Mouse (Mus musculus) left cerebral cortex, postnatal 10 days (tissue): Measurements from ENCODE around the gene Nup210l. TPM values are rescaled to one million over a fixed set of nuclear protein-coding genes. Genes with fewer than 3 reads are reported as not detected.
"Not testable (repeated sequence)": the region's sequence is repeated elsewhere in the genome, so short reads cannot be mapped to it uniquely, and the experiment has no call there.

Experiments used
- DNase-seq, 2 experiments: peaks; one replicate each; pipeline ENCODE4 v3.0.0; 2021 to 2022; ENCODE audit warnings: low spot score in 2 of 2, mixed read lengths in 1 of 2; ENCODE audit errors: extremely low spot score in 1 of 2
- intact Hi-C: fragments of 180-260 bp; cut with DNase I; formaldehyde crosslinking; loops from one replicate; pipeline ENCODE4 v1.15.1; 2025
- total RNA-seq, 2 experiments: library from RNA; stranded (reverse); gene quantifications; 2 replicates each; pipeline ENCODE4 v1.2.3; 2021

Nup210l gene
- total RNA-seq, 2 experiments from 2014 or later, result 0.56 to 0.59 TPM

- intact Hi-C loops, result no loop called here
- DNase-seq, result no peak
Measured at GRCm38 (mm10) chr3:90086068-90086467, 17.9 kb upstream of the Nup210l start.

GRCm38 (mm10) chr3:90088617-90089016, 15.3 kb upstream of the Nup210l start:
- intact Hi-C loops, result no loop called here
- DNase-seq, result no peak

DNA sequence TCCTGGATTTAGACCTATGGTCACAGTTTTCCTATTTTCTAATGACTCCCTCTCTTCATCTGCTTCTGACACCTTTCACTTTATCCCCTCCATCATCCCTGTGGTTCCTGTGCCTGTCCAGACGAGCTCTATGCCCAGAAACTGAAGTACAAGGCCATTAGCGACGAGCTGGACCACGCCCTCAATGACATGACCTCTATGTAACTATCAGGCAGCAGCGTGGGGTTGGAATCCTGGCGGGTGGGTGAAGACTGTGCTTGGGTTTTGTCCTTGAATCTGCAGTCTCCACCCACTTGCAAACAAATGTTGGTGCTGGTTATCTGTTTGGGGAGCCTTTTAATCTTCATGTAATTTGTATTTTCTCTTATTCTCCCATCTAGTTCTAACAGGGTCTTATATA, 13.0 kb upstream of the Nup210l start:
- no peak for DNase-seq
- intact Hi-C loops, result no loop called here

DNA sequence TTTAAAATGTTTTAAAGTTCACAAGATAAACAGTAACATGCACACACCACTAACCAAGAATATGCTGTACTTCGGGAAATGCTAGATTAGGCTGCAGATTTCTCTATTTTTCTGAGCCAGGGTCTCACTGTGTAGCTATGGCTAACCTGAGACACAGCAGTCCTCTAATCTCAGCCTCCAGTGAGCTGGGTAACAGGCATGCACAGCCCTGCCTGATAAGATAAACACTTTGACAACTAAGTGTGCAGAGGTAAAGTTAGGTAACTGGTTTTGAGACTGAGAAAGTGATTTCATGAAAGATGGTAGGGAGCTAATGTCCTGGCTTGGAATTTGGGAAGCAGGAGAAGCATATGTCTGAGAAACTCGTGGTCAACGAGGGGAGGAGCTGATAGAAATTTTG, 9.5 kb upstream of the Nup210l start:
- no peak for DNase-seq
- intact Hi-C loops, result no loop called here

GRCm38 (mm10) chr3:90097928-90098327, 6.0 kb upstream of the Nup210l start:
- intact Hi-C loops, result no loop called here
- DNase-seq, result no peak

GRCm38 (mm10) chr3:90101010-90101409, 2.9 kb upstream of the Nup210l start:
- no peak for DNase-seq
- intact Hi-C loops, result no loop called here

GRCm38 (mm10) chr3:90101673-90102072, 2.3 kb upstream of the Nup210l start:
- DNase-seq, result no peak

DNA sequence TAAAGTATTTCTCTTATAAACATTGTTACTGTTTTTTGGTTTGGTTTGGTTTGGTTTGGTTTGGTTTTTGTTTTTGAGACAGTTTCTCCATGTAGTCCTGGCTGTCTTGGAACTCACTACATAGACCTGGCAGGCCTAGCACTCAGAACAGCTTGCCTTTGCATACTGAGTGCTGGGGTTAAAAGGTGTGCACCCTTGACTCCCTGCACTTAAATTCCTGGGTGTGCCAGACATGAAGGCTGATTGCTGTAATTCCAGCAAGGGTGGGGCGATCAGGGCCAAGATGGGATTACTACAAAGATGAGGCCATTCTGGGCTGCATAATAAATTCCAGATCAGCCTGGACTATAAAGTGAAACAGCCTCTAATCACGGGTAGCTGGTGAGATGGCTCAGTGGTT, 1.7 kb upstream of the Nup210l start:
- DNase-seq, result no peak
- intact Hi-C loops, result no loop called here

More at GRCm38 (mm10) chr3:90101673-90102072, 2.3 kb upstream of the Nup210l start:
- intact Hi-C loops, result no loop called here

- intact Hi-C loops, result no loop called here
Measured at GRCm38 (mm10) chr3:90103176-90103575, 756 bp upstream of the Nup210l start.

DNA sequence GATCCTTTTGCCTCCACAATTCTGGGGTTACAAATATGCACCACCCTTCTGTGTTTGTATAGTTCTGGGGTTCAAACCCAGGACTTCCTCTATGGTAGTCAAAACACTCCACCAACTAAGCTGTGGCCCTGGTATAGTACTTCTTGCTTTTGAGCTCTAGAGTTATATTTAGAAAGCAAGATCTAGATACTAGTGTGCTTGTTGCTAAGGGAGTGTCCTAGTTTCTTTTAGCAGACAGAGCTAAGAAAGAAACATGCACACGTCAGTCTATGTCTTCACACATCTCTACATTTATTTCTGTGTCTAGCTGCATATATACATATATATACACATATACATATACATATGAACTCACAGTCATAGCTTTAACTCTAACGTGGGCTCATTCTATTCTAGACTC, 7.8 kb downstream of the Nup210l start:
- DNase-seq, result peak in 1 of 2 experiments; percentile 24
- intact Hi-C loops, result no loop called here

More at GRCm38 (mm10) chr3:90103176-90103575, 756 bp upstream of the Nup210l start:
- DNase-seq, result no peak

DNA sequence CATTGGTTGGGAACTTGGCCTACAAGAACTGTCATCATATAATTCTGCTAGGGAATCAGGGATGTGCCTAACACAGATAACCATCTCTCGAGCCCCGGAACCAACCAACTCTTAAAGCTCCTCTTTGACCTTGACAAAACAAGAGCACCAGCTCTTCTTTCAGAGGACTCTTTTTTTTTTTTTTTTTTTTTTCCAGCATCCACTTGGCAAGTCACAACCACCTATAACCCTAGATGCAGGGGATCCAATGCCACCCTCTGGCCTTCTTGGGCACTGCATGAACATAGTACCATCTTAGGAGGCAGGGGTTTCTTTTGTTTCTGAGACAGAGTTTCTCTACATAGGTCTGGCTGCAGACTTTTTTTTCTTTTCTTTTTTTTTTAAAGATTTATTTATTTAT, 10.4 kb downstream of the Nup210l start:
- no peak for DNase-seq
- intact Hi-C loops, result no loop called here

GRCm38 (mm10) chr3:90115526-90115925, 11.6 kb downstream of the Nup210l start:
- intact Hi-C loops, result no loop called here
- DNase-seq, result no peak

GRCm38 (mm10) chr3:90118132-90118790, 14.3 kb downstream of the Nup210l start:
- intact Hi-C loops, result no loop called here

GRCm38 (mm10) chr3:90122036-90122435, 18.1 kb downstream of the Nup210l start:
- intact Hi-C loops, DNase-seq: not testable (repeated sequence)

More at GRCm38 (mm10) chr3:90118132-90118790, 14.3 kb downstream of the Nup210l start:
- peak in 1 of 2 experiments; percentile 65 for DNase-seq

DNA sequence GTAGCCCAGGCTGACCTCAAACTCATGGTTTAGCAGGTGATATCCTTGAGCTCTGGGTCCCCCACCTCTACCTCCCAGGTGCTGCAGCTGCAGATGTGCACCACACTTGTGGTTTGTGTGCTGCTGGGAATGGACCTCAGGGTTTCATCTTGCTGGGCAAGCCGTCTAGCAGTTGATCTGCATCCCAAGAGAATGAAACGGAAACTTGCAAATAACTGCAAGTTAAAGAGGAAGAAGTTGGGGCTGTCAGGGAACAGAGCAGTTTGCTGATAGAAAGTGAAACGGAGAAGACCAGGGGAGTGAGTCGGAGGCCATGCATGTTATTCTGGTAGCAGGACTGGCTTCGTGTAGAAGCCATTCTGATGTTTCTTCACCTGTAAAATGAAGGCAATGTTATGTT, 21.8 kb downstream of the Nup210l start:
- intact Hi-C loops, result no loop called here
- no peak for DNase-seq

GRCm38 (mm10) chr3:90127881-90128280, 23.9 kb downstream of the Nup210l start:
- intact Hi-C loops, result no loop called here
- no peak for DNase-seq

DNA sequence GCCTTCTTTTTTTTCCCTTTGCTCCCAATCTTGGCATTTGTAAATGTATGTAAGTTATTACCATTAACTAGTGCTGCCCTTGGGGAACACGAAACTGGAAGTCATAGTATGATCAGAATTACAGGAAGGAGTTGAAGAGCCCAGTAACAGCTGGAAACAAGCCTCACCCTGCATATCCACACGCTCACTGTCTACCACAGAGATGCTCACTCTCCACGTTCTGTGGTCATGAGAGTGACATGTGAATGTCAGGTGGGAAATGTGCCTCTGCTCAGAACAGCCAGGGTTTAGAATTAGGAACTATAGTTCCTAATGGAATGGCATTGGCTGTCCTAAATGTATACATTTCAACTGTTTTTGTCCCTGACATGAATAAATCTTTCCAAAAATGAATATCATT, 28.8 kb downstream of the Nup210l start:
- DNase-seq, result no peak
- intact Hi-C loops, result no loop called here

- DNase-seq, result no peak
- intact Hi-C loops, result no loop called here
Measured at GRCm38 (mm10) chr3:90133331-90133730, 29.4 kb downstream of the Nup210l start.

- DNase-seq, result no peak
- intact Hi-C loops, result no loop called here
Measured at GRCm38 (mm10) chr3:90134483-90134882, 30.6 kb downstream of the Nup210l start.

- intact Hi-C loops, result no loop called here
- DNase-seq, result no peak
Measured at GRCm38 (mm10) chr3:90134993-90135392, 31.1 kb downstream of the Nup210l start.

DNA sequence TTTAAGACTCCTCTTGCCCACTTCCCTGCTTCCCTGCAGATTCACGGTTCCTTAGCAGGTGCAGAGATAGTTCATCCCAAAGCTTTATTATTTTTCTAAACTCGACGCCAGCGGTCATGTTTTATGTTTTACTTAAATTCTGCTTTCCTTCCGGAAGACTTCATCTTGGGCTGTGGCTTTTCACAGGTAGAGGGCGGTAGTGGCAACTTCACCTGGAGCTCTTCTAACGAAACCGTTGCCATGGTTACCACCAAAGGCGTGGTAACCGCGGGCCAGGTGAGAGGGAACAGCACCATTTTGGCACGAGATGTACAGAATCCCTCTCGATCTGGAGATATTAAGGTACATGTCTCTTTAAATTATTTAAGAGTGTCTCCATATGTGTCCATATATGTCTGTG, 32.7 kb downstream of the Nup210l start:
- intact Hi-C loops, result no loop called here
- no peak for DNase-seq
